Mouse (Mus musculus): ENCODE results near the gene Vmn1r18. TPM values are rescaled to one million over a fixed set of nuclear protein-coding genes. Genes with fewer than 3 reads are reported as not detected.

Vmn1r18 gene
- polyA plus RNA-seq, 1 experiment from 2014 or later, result not detected

- H3K36me3 ChIP-seq (replicated peaks; ENCODE audit: insufficient read depth, low read length), result no peaks in the 10 kb centered on the region
- TF ChIP-seq EP300 (IDR thresholded peaks at IDR 0.05; ENCODE audit: low read depth) (no peak), CTCF (IDR thresholded peaks at IDR 0.05; ENCODE audit: low read depth) (no peak)
- 52% methylated on average over 2 of the region's 2 CpGs for WGBS (ENCODE audit: insufficient replicate concordance)
These were observed 38.7 kb downstream of the Vmn1r18 start for GRCm38 (mm10) chr6:57356864-57357263.

GRCm38 (mm10) chr6:57329394-57329793 is 66.2 kb downstream of the Vmn1r18 start, which contains the start of gene Vmn1r16:
Gene Vmn1r16, minus strand, starts transcription at chr6:57329494.
- Histone ChIP-seq H3K4me1 (ENCODE audit: insufficient read depth) (no peaks in the 10 kb centered on the region), H3K27me3 (ENCODE audit: insufficient read depth, low read length) (no peaks in the 10 kb centered on the region), H3K4me3 (ENCODE audit: low read depth, low read length) (no peak within 1 kb of the TSS), H3K9ac (replicated peaks) (no peak within 1 kb of the TSS), H3K27ac (ENCODE audit: low read depth) (no peak within 1 kb of the TSS), H3K36me3 (replicated peaks; ENCODE audit: insufficient read depth, low read length) (no peaks in the 10 kb centered on the region), H3K4me2 (ENCODE audit: low read depth, low read length) (no peak within 1 kb of the TSS), H3K9me3 (ENCODE audit: low read length) (no peaks in the 10 kb centered on the region)
- no peak for TF ChIP-seq CTCF (IDR thresholded peaks at IDR 0.05; ENCODE audit: low read depth)
- no peak for TF ChIP-seq EP300 (IDR thresholded peaks at IDR 0.05; ENCODE audit: low read depth)
- DNase-seq (no peak), ATAC-seq (no peak)
- 67% methylated on average over 3 of the region's 3 CpGs for WGBS (ENCODE audit: insufficient replicate concordance)

More at GRCm38 (mm10) chr6:57356864-57357263, 38.7 kb downstream of the Vmn1r18 start:
- no peaks in the 10 kb centered on the region for H3K4me1 ChIP-seq (ENCODE audit: insufficient read depth)
- H3K27ac ChIP-seq (ENCODE audit: low read depth), result no peak overlapping the region
- no peak for ATAC-seq
- DNase-seq, result no peak
- H3K27me3 ChIP-seq (ENCODE audit: insufficient read depth, low read length), result no peaks in the 10 kb centered on the region
- no peaks in the 10 kb centered on the region for H3K9me3 ChIP-seq (ENCODE audit: low read length)
- no peak overlapping the region for H3K4me3 ChIP-seq (ENCODE audit: low read depth, low read length)
- no peak overlapping the region for H3K9ac ChIP-seq (replicated peaks)
- H3K4me2 ChIP-seq (ENCODE audit: low read depth, low read length), result no peak overlapping the region

Other genes starting within 250 kb of the Vmn1r18 start
- gene Vmn1r12, start 238.9 kb downstream of the Vmn1r18 start, polyA plus RNA-seq (2015; fragmentation: Nextera tagmentation; extraction: Ambion mirVana), result not detected in 2 replicates
- gene Vmn1r13, start 192.5 kb downstream of the Vmn1r18 start, polyA plus RNA-seq (2015; fragmentation: Nextera tagmentation; extraction: Ambion mirVana), result not detected in 2 replicates
- gene Vmn1r14, start 164.1 kb downstream of the Vmn1r18 start, polyA plus RNA-seq (2015; fragmentation: Nextera tagmentation; extraction: Ambion mirVana), result not detected in 2 replicates
- gene Vmn1r15, start 137.8 kb downstream of the Vmn1r18 start, polyA plus RNA-seq (2015; fragmentation: Nextera tagmentation; extraction: Ambion mirVana), result not detected in 2 replicates
- not detected in 2 replicates for gene Vmn1r16, start 66.3 kb downstream of the Vmn1r18 start, polyA plus RNA-seq (2015; fragmentation: Nextera tagmentation; extraction: Ambion mirVana)
- not detected in 2 replicates for gene Vmn1r17, start 32.1 kb downstream of the Vmn1r18 start, polyA plus RNA-seq (2015; fragmentation: Nextera tagmentation; extraction: Ambion mirVana)
- not detected in 2 replicates for gene Vmn1r19, start 8.0 kb upstream of the Vmn1r18 start, polyA plus RNA-seq (2015; fragmentation: Nextera tagmentation; extraction: Ambion mirVana)
- not detected in 2 replicates for gene Vmn1r20, start 33.1 kb upstream of the Vmn1r18 start, polyA plus RNA-seq (2015; fragmentation: Nextera tagmentation; extraction: Ambion mirVana)
- gene Ppm1k, start 139.7 kb upstream of the Vmn1r18 start, polyA plus RNA-seq (2015; fragmentation: Nextera tagmentation; extraction: Ambion mirVana), result 14.9 and 15.6 TPM in 2 replicates
- gene Herc6, start 185.2 kb upstream of the Vmn1r18 start, polyA plus RNA-seq (2015; fragmentation: Nextera tagmentation; extraction: Ambion mirVana), result 5.0 and 5.5 TPM in 2 replicates

Measured in liver, postnatal 0 days (tissue).